Mouse (Mus musculus) myocyte (in vitro differentiated cells): ENCODE data around the gene Neo1. TPM values are rescaled to one million over a fixed set of nuclear protein-coding genes. Genes with fewer than 3 reads are reported as not detected.

Experiments
- H3K27me3 ChIP-seq: one replicate; pipeline ENCODE4 v1.6.1; 2011; ENCODE audit not compliant: control insufficient read depth, insufficient read depth, insufficient read length
- H3K36me3 ChIP-seq: one replicate; pipeline ENCODE4 v1.6.1; 2011; ENCODE audit not compliant: control insufficient read depth, insufficient read depth
- H3K4me2 ChIP-seq: one replicate; pipeline ENCODE4 v1.6.1; 2011; ENCODE audit warnings: low read depth, control low read depth
- H3K4me3 ChIP-seq: one replicate; pipeline ENCODE4 v1.5.1; 2011; ENCODE audit warnings: mild to moderate bottlenecking, control low read depth, moderate library complexity
- H3K79me2 ChIP-seq: one replicate; pipeline ENCODE4 v1.6.1; 2011; ENCODE audit not compliant: control insufficient read depth, insufficient read depth
- H3ac ChIP-seq: one replicate; pipeline ENCODE4 v1.6.1; 2011; ENCODE audit not compliant: control insufficient read depth, insufficient read length
- CEBPB ChIP-seq: IDR thresholded peaks from 2 replicates; pipeline ENCODE4 v1.6.1; 2011; ENCODE audit warnings: mild to moderate bottlenecking, moderate library complexity; ENCODE audit not compliant: poor library complexity, insufficient read depth, severe bottlenecking
- E2F4 ChIP-seq: IDR thresholded peaks from one replicate; pipeline ENCODE4 v1.6.1; 2011; ENCODE audit warnings: mild to moderate bottlenecking, control low read depth, moderate library complexity; ENCODE audit not compliant: insufficient read depth
- MAX ChIP-seq: IDR thresholded peaks from one replicate; pipeline ENCODE4 v1.6.1; 2011; ENCODE audit warnings: low read depth, mild to moderate bottlenecking, control low read depth
- MYOD1 ChIP-seq, 3 experiments: IDR thresholded peaks; one replicate each; pipeline ENCODE4 v1.6.1; 2011; ENCODE audit warnings: control low read depth in 2 of 3, low read depth in 2 of 3, mild to moderate bottlenecking in 2 of 3, moderate library complexity in 1 of 3; ENCODE audit not compliant: insufficient read length in 2 of 3, control insufficient read depth in 1 of 3
- MYOG ChIP-seq, 3 experiments: IDR thresholded peaks; one replicate each; pipeline ENCODE4 v1.6.1; 2011; ENCODE audit warnings: control low read depth in 2 of 3, low read depth in 2 of 3, mild to moderate bottlenecking in 2 of 3; ENCODE audit not compliant: insufficient read length in 2 of 3, control insufficient read depth in 1 of 3, insufficient read depth in 1 of 3
- POLR2A ChIP-seq: IDR thresholded peaks from one replicate; pipeline ENCODE4 v1.6.1; 2011; ENCODE audit warnings: low read depth, mild to moderate bottlenecking, control low read depth, moderate library complexity; ENCODE audit not compliant: insufficient read length
- POLR2AphosphoS2 ChIP-seq: IDR thresholded peaks from one replicate; pipeline ENCODE4 v1.6.1; 2011; ENCODE audit warnings: low read depth, control low read depth; ENCODE audit not compliant: insufficient read length
- REST ChIP-seq: IDR thresholded peaks from one replicate; pipeline ENCODE4 v1.6.1; 2011; ENCODE audit warnings: mild to moderate bottlenecking, control low read depth, moderate library complexity; ENCODE audit not compliant: insufficient read depth, insufficient read length
- SRF ChIP-seq: IDR thresholded peaks from one replicate; pipeline ENCODE4 v1.6.1; 2011; ENCODE audit warnings: low read depth; ENCODE audit not compliant: control insufficient read depth, insufficient read length
- TCF12 ChIP-seq: IDR thresholded peaks from one replicate; pipeline ENCODE4 v1.6.1; 2011; ENCODE audit warnings: mild to moderate bottlenecking, control low read depth; ENCODE audit not compliant: poor library complexity, insufficient read depth, severe bottlenecking
- TCF3 ChIP-seq: IDR thresholded peaks from one replicate; pipeline ENCODE4 v1.6.1; 2011; ENCODE audit warnings: low read depth, control low read depth; ENCODE audit not compliant: insufficient read length
- USF1 ChIP-seq: IDR thresholded peaks from one replicate; pipeline ENCODE4 v1.6.1; 2011; ENCODE audit warnings: low read depth, mild to moderate bottlenecking, control low read depth, moderate library complexity
- polyA plus RNA-seq: library from polyadenylated mRNA; unstranded; fragments of >200 nt; fragmentation: generic; extraction: Trizol; gene quantifications from one replicate; pipeline ENCODE4 v1.2.1, GENCODE M21; 2012; ENCODE audit warnings: missing spikeins

Gene Neo1
- polyA plus RNA-seq, 1 experiment, result 36.8 TPM

DNA sequence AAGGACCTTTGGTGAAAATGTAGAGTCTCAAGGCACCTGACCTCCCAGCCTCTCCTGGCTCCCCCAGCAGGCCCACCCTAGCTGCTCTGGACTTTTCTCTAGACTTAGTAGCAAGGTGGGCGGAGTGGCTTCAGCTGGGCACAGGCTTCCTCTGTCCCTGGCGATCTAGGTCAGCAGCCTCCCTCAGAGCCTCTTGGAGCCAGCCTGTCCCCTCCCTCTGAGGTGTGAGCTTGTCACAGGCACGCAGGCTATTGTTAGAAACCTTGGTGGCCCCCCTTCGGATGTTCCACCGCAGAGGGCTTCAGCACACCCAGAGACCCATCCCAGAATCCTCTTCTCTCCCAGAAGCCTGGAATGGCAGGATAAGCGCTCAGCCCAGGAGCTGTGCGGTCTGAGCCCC lies 188.6 kb downstream of the Neo1 start:
- Histone ChIP-seq H3K36me3 (no peaks in the 10 kb centered on the region), H3K79me2 (no peaks in the 10 kb centered on the region), H3K4me2 (no peak overlapping the region), H3ac (no peak overlapping the region), H3K27me3 (peaks cover 73% of the 10 kb centered on the region), H3K4me3 (no peak overlapping the region)
- TF ChIP-seq CEBPB, result no peak
- no peak for TF ChIP-seq MYOD1 (IDR thresholded peaks at IDR 0.05; ENCODE audit: control insufficient read depth in 1 of 3, insufficient read length in 2 of 3, low read depth in 2 of 3)
- TF ChIP-seq TCF12, result no peak
- TF ChIP-seq TCF3, result no peak
- TF ChIP-seq POLR2A, result no peak
- no peak for TF ChIP-seq REST
- no peak for TF ChIP-seq MAX

DNA sequence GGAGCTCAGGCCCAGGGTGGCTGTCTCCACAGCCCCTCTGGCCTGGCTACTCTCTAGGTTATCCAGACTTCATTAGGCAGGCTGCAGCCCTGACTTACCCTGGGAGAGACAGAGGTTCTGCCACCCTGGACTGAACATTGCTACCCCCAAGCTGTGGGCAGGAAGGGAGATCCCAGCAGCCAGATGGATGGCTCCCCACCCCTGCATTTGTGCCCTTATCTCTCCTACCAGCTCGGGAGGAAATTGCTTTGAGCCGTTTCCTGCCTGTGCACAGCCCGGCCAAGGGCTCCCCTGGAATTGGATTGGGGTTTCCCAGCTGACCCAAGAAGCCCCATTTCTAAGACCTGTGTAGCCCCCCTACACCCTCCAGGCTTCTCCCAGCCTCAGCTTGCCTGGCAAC lies 189.2 kb downstream of the Neo1 start:
- H3K4me3 ChIP-seq, result no peak overlapping the region
- no peak for TF ChIP-seq TCF12
- no peak for TF ChIP-seq SRF
- no peak for TF ChIP-seq E2F4
- TF ChIP-seq MYOD1 (IDR thresholded peaks at IDR 0.05; ENCODE audit: control insufficient read depth in 1 of 3, insufficient read length in 2 of 3, low read depth in 2 of 3), result no peak
- TF ChIP-seq TCF3, result no peak
- TF ChIP-seq POLR2A, result no peak
- no peak for TF ChIP-seq MAX
- no peak for TF ChIP-seq POLR2AphosphoS2
- no peak for TF ChIP-seq MYOG (IDR thresholded peaks at IDR 0.05; ENCODE audit: control insufficient read depth in 1 of 3, insufficient read depth in 1 of 3, insufficient read length in 2 of 3, low read depth in 2 of 3)
- TF ChIP-seq USF1, result no peak
- TF ChIP-seq CEBPB, result no peak
- no peak for TF ChIP-seq REST
- no peak overlapping the region for H3ac ChIP-seq
- no peaks in the 10 kb centered on the region for H3K79me2 ChIP-seq
- H3K4me2 ChIP-seq, result no peak overlapping the region
- peaks cover 68% of the 10 kb centered on the region for H3K27me3 ChIP-seq
- H3K36me3 ChIP-seq, result no peaks in the 10 kb centered on the region

GRCm38 (mm10) chr9:58844597-58844996 lies 191.6 kb downstream of the Neo1 start:
- Histone ChIP-seq H3K27me3 (peaks cover 55% of the 10 kb centered on the region), H3K4me3 (no peak overlapping the region), H3ac (no peak overlapping the region), H3K79me2 (no peaks in the 10 kb centered on the region), H3K4me2 (no peak overlapping the region), H3K36me3 (no peaks in the 10 kb centered on the region)
- TF ChIP-seq POLR2AphosphoS2 (no peak), MYOD1 (IDR thresholded peaks at IDR 0.05; ENCODE audit: control insufficient read depth in 1 of 3, insufficient read length in 2 of 3, low read depth in 2 of 3) (no peak), SRF (no peak)

- Histone ChIP-seq H3K79me2 (no peaks in the 10 kb centered on the region), H3K4me3 (no peak overlapping the region), H3ac (no peak overlapping the region), H3K36me3 (no peaks in the 10 kb centered on the region), H3K4me2 (no peak overlapping the region), H3K27me3 (peaks cover 45% of the 10 kb centered on the region)
- no peak for TF ChIP-seq TCF3
- TF ChIP-seq REST, result peak; percentile 99
Observed at GRCm38 (mm10) chr9:58841655-58842054, 194.6 kb downstream of the Neo1 start.

DNA sequence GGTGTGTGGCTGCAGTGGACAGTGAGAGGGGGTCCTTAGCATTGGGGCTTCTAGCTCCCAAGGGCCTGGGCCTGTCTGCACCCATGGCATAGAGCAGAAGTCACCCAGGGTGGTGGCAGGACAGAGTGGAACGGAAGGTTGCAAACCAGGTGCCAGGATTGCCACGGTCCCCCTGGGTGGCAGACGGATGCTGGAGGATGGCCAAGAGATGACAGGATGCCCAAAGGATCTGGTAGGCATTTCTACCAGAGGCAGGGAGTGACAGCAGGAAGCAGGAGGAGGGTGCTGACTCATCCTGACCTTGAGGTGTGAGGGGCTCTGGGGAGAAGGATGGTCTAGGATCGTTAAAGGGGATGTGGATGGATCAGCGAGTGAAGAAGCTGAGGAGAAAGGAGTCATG lies 197.7 kb downstream of the Neo1 start:
- no peak overlapping the region for H3ac ChIP-seq
- H3K4me3 ChIP-seq, result no peak overlapping the region
- no peak overlapping the region for H3K4me2 ChIP-seq
- no peaks in the 10 kb centered on the region for H3K79me2 ChIP-seq
- no peaks in the 10 kb centered on the region for H3K36me3 ChIP-seq
- H3K27me3 ChIP-seq, result peaks cover 44% of the 10 kb centered on the region
- TF ChIP-seq MYOD1 (IDR thresholded peaks at IDR 0.05; ENCODE audit: control insufficient read depth in 1 of 3, insufficient read length in 2 of 3, low read depth in 2 of 3) (no peak), TCF3 (no peak), POLR2AphosphoS2 (no peak), CEBPB (no peak), USF1 (no peak), REST (no peak), MYOG (IDR thresholded peaks at IDR 0.05; ENCODE audit: control insufficient read depth in 1 of 3, insufficient read depth in 1 of 3, insufficient read length in 2 of 3, low read depth in 2 of 3) (no peak), TCF12 (no peak), E2F4 (no peak)

GRCm38 (mm10) chr9:58837174-58837573 lies 199.1 kb downstream of the Neo1 start:
- Histone ChIP-seq H3K27me3 (peaks cover 57% of the 10 kb centered on the region), H3K4me3 (no peak overlapping the region), H3K4me2 (no peak overlapping the region), H3K36me3 (no peaks in the 10 kb centered on the region), H3K79me2 (no peaks in the 10 kb centered on the region), H3ac (no peak overlapping the region)
- TF ChIP-seq CEBPB, result no peak
- peak in 1 of 3 experiments; percentile 15 for TF ChIP-seq MYOD1 (IDR thresholded peaks at IDR 0.05; ENCODE audit: control insufficient read depth in 1 of 3, insufficient read length in 2 of 3, low read depth in 2 of 3)
